18 mouse cellular contexts compared by ENCODE assay signal in the genomic region with DNA sequence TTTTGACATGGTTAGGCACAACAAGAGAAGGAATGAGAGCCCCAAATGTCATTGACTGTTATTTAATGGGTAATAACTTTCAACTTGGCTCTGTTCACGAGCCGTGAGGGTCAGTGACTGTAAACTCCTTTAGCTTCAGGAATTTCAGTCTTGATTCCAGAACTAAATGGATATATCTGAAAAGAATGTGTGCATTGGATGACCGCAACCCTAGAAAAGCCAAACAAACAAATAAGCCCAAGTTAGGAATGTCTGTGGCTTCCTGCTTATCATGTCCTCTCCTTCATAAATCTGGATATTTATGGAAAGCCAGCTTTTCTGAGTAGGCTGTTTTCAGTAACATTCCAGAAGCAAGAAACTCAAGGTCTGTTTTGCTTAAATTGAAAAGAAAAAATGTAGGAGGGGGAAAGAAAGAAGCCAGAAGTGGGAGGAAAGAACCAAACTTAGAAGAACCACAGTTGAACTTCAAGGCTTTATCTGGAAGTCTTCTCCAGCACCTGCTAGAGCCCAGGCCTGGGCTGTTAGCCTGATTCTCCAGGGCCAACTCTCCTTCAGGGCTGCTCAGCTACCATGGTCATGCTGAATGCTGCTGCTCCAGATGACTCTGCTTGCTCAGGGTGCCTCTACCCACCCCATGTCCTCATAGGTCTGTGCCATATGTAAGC. TPM values are rescaled to one million over a fixed set of nuclear protein-coding genes. Genes with fewer than 3 reads are reported as not detected.
DNase-seq lines count a peak whose midpoint lies in the region; ATAC-seq and TF ChIP-seq lines count a peak whose summit lies in the region.
"Had no signal": no experiment of that assay in that cellular context is flagged by ENCODE, and none has a peak within 500 bp of the region (broad histone marks: within the 10 kb centered on the region; RNA-seq: fewer than 3 reads in every experiment).

No protein-coding gene starts in this region.

- no peaks in the 10 kb centered on the region for H3K36me3 ChIP-seq in intestine, embryonic 16.5 days (ENCODE audit: control insufficient read depth, insufficient read depth, low read length)
- H3K36me3 ChIP-seq in intestine, postnatal 0 days (ENCODE audit: control insufficient read depth, insufficient read depth), result no peaks in the 10 kb centered on the region
- no peaks in the 10 kb centered on the region for H3K36me3 ChIP-seq in liver, adult 2 months (ENCODE audit: control insufficient read depth, insufficient read depth, low read length)
- H3K36me3 ChIP-seq in liver, postnatal 0 days (replicated peaks; ENCODE audit: insufficient read depth, low read length), result no peaks in the 10 kb centered on the region
- no peaks in the 10 kb centered on the region for H3K36me3 ChIP-seq in stomach, embryonic 15.5 days
- H3K36me3 ChIP-seq: embryonic facial prominence, embryonic 15.5 days; heart, embryonic 13.5 days; liver, embryonic 13.5 days had no signal

- TF ChIP-seq POLR2A in liver, adult 2 months (IDR thresholded peaks at IDR 0.05; ENCODE audit: extremely low read depth, insufficient read depth, low read length), result no peak
- TF ChIP-seq POLR2A in cerebellum, adult 2 months (IDR thresholded peaks at IDR 0.05; ENCODE audit: borderline replicate concordance, insufficient read depth, low read length), result no peak

- no peak for TF ChIP-seq CTCF in intestine, postnatal 0 days (IDR thresholded peaks at IDR 0.05; ENCODE audit: low read depth)
- no peak for TF ChIP-seq CTCF in liver, adult 2 months (IDR thresholded peaks at IDR 0.05; ENCODE audit: low read depth, low read length)
- TF ChIP-seq CTCF in liver, postnatal 0 days (IDR thresholded peaks at IDR 0.05; ENCODE audit: low read depth), result no peak
- TF ChIP-seq CTCF in cerebellum, adult 2 months (IDR thresholded peaks at IDR 0.05; ENCODE audit: borderline replicate concordance, insufficient read depth, low read depth, low read length), result no peak

- no peak overlapping the region for H3K4me3 ChIP-seq in intestine, embryonic 16.5 days (ENCODE audit: low read length)
- H3K4me3 ChIP-seq in intestine, postnatal 0 days (ENCODE audit: low read depth, low read length), result no peak overlapping the region
- no peak overlapping the region for H3K4me3 ChIP-seq in liver, adult 2 months (ENCODE audit: insufficient read depth, low read depth, low read length)
- no peak overlapping the region for H3K4me3 ChIP-seq in liver, postnatal 0 days (ENCODE audit: low read depth, low read length)
- H3K4me3 ChIP-seq in stomach, embryonic 15.5 days (replicated peaks), result no peak overlapping the region
- no peak overlapping the region for H3K4me3 ChIP-seq in cerebellum, adult 2 months (replicated peaks; ENCODE audit: insufficient read depth, low read depth, low read length)
- H3K4me3 ChIP-seq: embryonic facial prominence, embryonic 15.5 days; heart, embryonic 13.5 days; liver, embryonic 13.5 days had no signal

- DNase-seq in liver, adult 2 months (ENCODE audit: extremely low read depth, low read depth, low spot score), result peak; percentile 24
- DNase-seq in liver, postnatal 0 days, result no peak
- DNase-seq in brain, adult 2 months (ENCODE audit: low read depth, low spot score), result peak; percentile 68
- DNase-seq in adipocyte (ENCODE audit: low spot score), result no peak
- no peak for DNase-seq in cerebellum, adult 2 months
- DNase-seq: cerebellum, postnatal 10 days; heart, postnatal 36 days; layer of hippocampus, postnatal 36 days; left cerebral cortex, postnatal 4 days; liver, embryonic 13.5 days; midbrain, embryonic 14.5 days had no signal

- H3K9ac ChIP-seq in intestine, embryonic 16.5 days (ENCODE audit: low read depth, low read length), result no peak overlapping the region
- H3K9ac ChIP-seq in intestine, postnatal 0 days (ENCODE audit: low read depth, low read length), result no peak overlapping the region
- H3K9ac ChIP-seq in liver, adult 2 months (ENCODE audit: low read depth, low read length), result no peak overlapping the region
- H3K9ac ChIP-seq in liver, postnatal 0 days (replicated peaks), result no peak overlapping the region
- no peak overlapping the region for H3K9ac ChIP-seq in stomach, embryonic 15.5 days
- H3K9ac ChIP-seq: embryonic facial prominence, embryonic 15.5 days; heart, embryonic 13.5 days; liver, embryonic 13.5 days had no signal

- no peak for TF ChIP-seq EP300 in liver, postnatal 0 days (IDR thresholded peaks at IDR 0.05; ENCODE audit: low read depth)

- no peaks in the 10 kb centered on the region for H3K27me3 ChIP-seq in intestine, embryonic 16.5 days (replicated peaks; ENCODE audit: control insufficient read depth, insufficient read depth, low read length)
- no peaks in the 10 kb centered on the region for H3K27me3 ChIP-seq in intestine, postnatal 0 days (replicated peaks; ENCODE audit: control insufficient read depth, insufficient read depth, low read length)
- no peaks in the 10 kb centered on the region for H3K27me3 ChIP-seq in liver, adult 2 months (ENCODE audit: control insufficient read depth, insufficient read depth, low read length)
- H3K27me3 ChIP-seq in liver, postnatal 0 days (ENCODE audit: insufficient read depth, low read length), result no peaks in the 10 kb centered on the region
- H3K27me3 ChIP-seq in stomach, embryonic 15.5 days (replicated peaks), result no peaks in the 10 kb centered on the region
- no peaks in the 10 kb centered on the region for H3K27me3 ChIP-seq in cerebellum, adult 2 months (ENCODE audit: control insufficient read depth, insufficient read depth, low read length)
- H3K27me3 ChIP-seq: embryonic facial prominence, embryonic 15.5 days; heart, embryonic 13.5 days; liver, embryonic 13.5 days had no signal

- no peaks in the 10 kb centered on the region for H3K79me2 ChIP-seq in liver, adult 2 months (ENCODE audit: control insufficient read depth, insufficient read depth, low read length)

- no peaks in the 10 kb centered on the region for H3K9me3 ChIP-seq in intestine, embryonic 16.5 days (ENCODE audit: control insufficient read depth, low read length)
- no peaks in the 10 kb centered on the region for H3K9me3 ChIP-seq in intestine, postnatal 0 days (ENCODE audit: control insufficient read depth)
- H3K9me3 ChIP-seq in liver, postnatal 0 days (ENCODE audit: low read length), result no peaks in the 10 kb centered on the region
- no peaks in the 10 kb centered on the region for H3K9me3 ChIP-seq in stomach, embryonic 15.5 days
- H3K9me3 ChIP-seq: embryonic facial prominence, embryonic 15.5 days; heart, embryonic 13.5 days; liver, embryonic 13.5 days had no signal

- no peak for ATAC-seq in intestine, embryonic 16.5 days
- no peak for ATAC-seq in intestine, postnatal 0 days
- ATAC-seq in liver, postnatal 0 days, result no peak
- ATAC-seq in stomach, embryonic 15.5 days (ENCODE audit: insufficient read depth, low FRiP score, low read depth), result no peak
- ATAC-seq: hindbrain, embryonic 16.5 days had no signal

- H3K4me1 ChIP-seq in intestine, embryonic 16.5 days (ENCODE audit: control insufficient read depth, insufficient read depth, low read length), result peaks cover 6% of the 10 kb centered on the region; the same call in 1 of the 2 replicates
- no peaks in the 10 kb centered on the region for H3K4me1 ChIP-seq in intestine, postnatal 0 days (replicated peaks; ENCODE audit: control insufficient read depth, insufficient read depth, low read length)
- H3K4me1 ChIP-seq in liver, adult 2 months (ENCODE audit: control insufficient read depth, insufficient read depth, low read length), result no peaks in the 10 kb centered on the region
- no peaks in the 10 kb centered on the region for H3K4me1 ChIP-seq in liver, postnatal 0 days (ENCODE audit: insufficient read depth)
- H3K4me1 ChIP-seq in stomach, embryonic 15.5 days, result no peaks in the 10 kb centered on the region; the same call in 1 of the 2 replicates
- H3K4me1 ChIP-seq in cerebellum, adult 2 months (ENCODE audit: control insufficient read depth, insufficient read depth, low read length), result no peaks in the 10 kb centered on the region
- H3K4me1 ChIP-seq: embryonic facial prominence, embryonic 15.5 days; liver, embryonic 13.5 days had no signal

- H3K4me2 ChIP-seq in intestine, embryonic 16.5 days (ENCODE audit: low read depth, low read length), result no peak overlapping the region
- H3K4me2 ChIP-seq in intestine, postnatal 0 days (replicated peaks; ENCODE audit: low read depth), result no peak overlapping the region
- H3K4me2 ChIP-seq in liver, postnatal 0 days (ENCODE audit: low read depth, low read length), result no peak overlapping the region
- no peak overlapping the region for H3K4me2 ChIP-seq in stomach, embryonic 15.5 days
- H3K4me2 ChIP-seq: embryonic facial prominence, embryonic 15.5 days; heart, embryonic 13.5 days; liver, embryonic 13.5 days had no signal

- 63% methylated on average over 3 of the region's 3 CpGs for WGBS in intestine, embryonic 16.5 days
- WGBS in intestine, postnatal 0 days, result 71% methylated on average over 3 of the region's 3 CpGs
- 80% methylated on average over 3 of the region's 3 CpGs for WGBS in liver, adult 2 months
- 72% methylated on average over 3 of the region's 3 CpGs for WGBS in liver, postnatal 0 days (ENCODE audit: insufficient replicate concordance)
- WGBS in stomach, embryonic 15.5 days, result 52% methylated on average over 3 of the region's 3 CpGs
- 90% methylated on average over 3 of the region's 3 CpGs for WGBS in cerebellum, adult 2 months

- peak overlapping the region; percentile 51 for H3K27ac ChIP-seq in intestine, embryonic 16.5 days (ENCODE audit: low read length)
- H3K27ac ChIP-seq in intestine, postnatal 0 days (ENCODE audit: low read depth, low read length), result no peak overlapping the region
- H3K27ac ChIP-seq in liver, adult 2 months (replicated peaks; ENCODE audit: insufficient read depth, low read depth, low read length), result no peak overlapping the region
- H3K27ac ChIP-seq in liver, postnatal 0 days (ENCODE audit: low read depth), result no peak overlapping the region
- H3K27ac ChIP-seq in stomach, embryonic 15.5 days, result peak overlapping the region; percentile 51; the same call in 1 of the 2 replicates
- H3K27ac ChIP-seq in cerebellum, adult 2 months (ENCODE audit: insufficient read depth, low read length), result no peak overlapping the region
- H3K27ac ChIP-seq: embryonic facial prominence, embryonic 15.5 days; heart, embryonic 13.5 days; liver, embryonic 13.5 days had no signal

RNA-seq across cellular contexts. Expression of a gene that starts 21.4 kb away (rescaled TPM):
- 51.2 and 58.4 TPM in 2 replicates for polyA plus RNA-seq in intestine, embryonic 16.5 days (2015; fragmentation: Nextera tagmentation; extraction: Ambion mirVana)
- 55.3 and 57.8 TPM in 2 replicates for polyA plus RNA-seq in intestine, postnatal 0 days (2015; fragmentation: Nextera tagmentation; extraction: Ambion mirVana)
- total RNA-seq in liver, adult 2 months (2014; rRNA removed), result 0.28 and 0.47 TPM in 2 replicates
- 0.39 and 0.71 TPM in 2 replicates for polyA plus RNA-seq in liver, adult 2 months (2012; rRNA removed)
- 2.0 and 2.4 TPM in 2 replicates for polyA plus RNA-seq in liver, postnatal 0 days (2015; fragmentation: Nextera tagmentation; extraction: Ambion mirVana)
- 72.1 and 74.4 TPM in 2 replicates for polyA plus RNA-seq in stomach, embryonic 15.5 days (2015; fragmentation: Nextera tagmentation; extraction: Ambion mirVana)
- 5.5 and 6.2 TPM in 2 replicates for polyA plus RNA-seq in cerebellum, adult 2 months (2012; rRNA removed)
- total RNA-seq: megakaryocyte progenitor cell, adult 5-6 weeks had no signal

Comparison
In these comparisons a context has a peak if more than half of its experiments do, and no peak if none do; other contexts are left out.
1. H3K27ac ChIP-seq: peak in intestine, embryonic 16.5 days (single experiment) and stomach, embryonic 15.5 days (single experiment); none in intestine, postnatal 0 days (single experiment), liver, adult 2 months (single experiment), liver, postnatal 0 days (single experiment) and cerebellum, adult 2 months (single experiment).
2. DNase-seq: peak in liver, adult 2 months (single experiment) and brain, adult 2 months (single experiment); none in liver, postnatal 0 days (single experiment), adipocyte (single experiment) and cerebellum, adult 2 months (0 of 2).